Mouse (Mus musculus) kidney, adult 2 months (tissue): ENCODE measurements at regions not wholly inside any gene's neighbourhood (a gene's known extent, or its start where the extent isn't known, plus 50 kb on each side); places are given as distances from the start of the nearest gene placed in this dataset.

Experiments used
- DNase-seq: peaks from one replicate; pipeline ENCODE4 v3.0.0; 2021
- H3K27ac ChIP-seq: fragments of 200-500 bp; 2 replicates; pipeline ENCODE4 v1.5.1; 2012; ENCODE audit warnings: low read depth, low read length, control low read depth, inconsistent platforms; ENCODE audit not compliant: insufficient read depth
- H3K27me3 ChIP-seq: fragments of 200-500 bp; replicated peaks from 2 replicates; pipeline ENCODE4 v1.6.1; 2012; ENCODE audit warnings: mild to moderate bottlenecking, moderate library complexity, low read length, inconsistent platforms; ENCODE audit not compliant: control insufficient read depth, insufficient read depth
- H3K36me3 ChIP-seq: fragments of 200-500 bp; 2 replicates; pipeline ENCODE4 v1.6.1; 2012; ENCODE audit warnings: mild to moderate bottlenecking, moderate library complexity, low read length, inconsistent platforms; ENCODE audit not compliant: control insufficient read depth, insufficient read depth
- H3K4me1 ChIP-seq: fragments of 200-500 bp; 2 replicates; pipeline ENCODE4 v1.6.1; 2011; ENCODE audit warnings: low read length; ENCODE audit not compliant: control insufficient read depth, insufficient read depth
- H3K4me3 ChIP-seq: fragments of 200-500 bp; 2 replicates; pipeline ENCODE4 v1.5.1; 2011; ENCODE audit warnings: mild to moderate bottlenecking, low read depth, low read length, control low read depth; ENCODE audit not compliant: insufficient read depth
- CTCF ChIP-seq: fragments of 200-500 bp; conservative IDR thresholded peaks from 2 replicates; pipeline ENCODE4 v1.5.1; 2011; ENCODE audit warnings: low read depth, mild to moderate bottlenecking, control low read depth, low read length, moderate library complexity, mixed read lengths; ENCODE audit not compliant: insufficient read depth, insufficient read length
- POLR2A ChIP-seq: fragments of 200-500 bp; IDR thresholded peaks from one replicate; pipeline ENCODE4 v1.6.1; 2011; ENCODE audit warnings: low read depth, low read length, control low read depth
- WGBS: fragments of 180-500 bp; shearing (Covaris S2); methylation state at CpG from one replicate; pipeline ENCODE4 v1.1.7; 2018; 5-methylcytosine and 5-hydroxymethylcytosine counted together

DNA sequence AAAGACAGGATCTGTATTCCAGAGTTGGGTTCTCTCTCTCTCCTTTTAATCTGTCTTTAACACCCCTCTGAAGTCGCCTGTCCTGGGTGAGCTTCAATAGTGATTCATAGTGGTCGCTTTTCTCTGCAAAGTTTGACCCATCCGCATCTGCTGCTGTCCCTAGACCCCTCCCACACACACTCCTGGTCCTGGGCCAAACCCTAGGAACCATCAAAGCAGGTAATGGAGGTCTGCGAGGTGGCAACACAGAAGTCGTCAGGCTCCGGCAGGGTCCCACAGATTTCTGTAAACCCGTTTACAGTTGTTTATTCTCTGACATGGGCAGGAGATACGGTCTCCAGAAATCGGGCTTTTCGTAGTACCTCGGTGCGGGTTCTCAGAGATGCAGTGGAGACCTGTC lies 399.5 kb upstream of the Smim15 start:
- no peaks in the 10 kb centered on the region; the same call in 1 of the 2 replicates for H3K4me1 ChIP-seq
- no peak for DNase-seq
- TF ChIP-seq CTCF (no peak), POLR2A (no peak)
- H3K36me3 ChIP-seq, result no peaks in the 10 kb centered on the region
- H3K27ac ChIP-seq, result no peak overlapping the region
- 83% methylated on average over 12 of the region's 12 CpGs for WGBS
- no peaks in the 10 kb centered on the region for H3K27me3 ChIP-seq
- no peak overlapping the region for H3K4me3 ChIP-seq

DNA sequence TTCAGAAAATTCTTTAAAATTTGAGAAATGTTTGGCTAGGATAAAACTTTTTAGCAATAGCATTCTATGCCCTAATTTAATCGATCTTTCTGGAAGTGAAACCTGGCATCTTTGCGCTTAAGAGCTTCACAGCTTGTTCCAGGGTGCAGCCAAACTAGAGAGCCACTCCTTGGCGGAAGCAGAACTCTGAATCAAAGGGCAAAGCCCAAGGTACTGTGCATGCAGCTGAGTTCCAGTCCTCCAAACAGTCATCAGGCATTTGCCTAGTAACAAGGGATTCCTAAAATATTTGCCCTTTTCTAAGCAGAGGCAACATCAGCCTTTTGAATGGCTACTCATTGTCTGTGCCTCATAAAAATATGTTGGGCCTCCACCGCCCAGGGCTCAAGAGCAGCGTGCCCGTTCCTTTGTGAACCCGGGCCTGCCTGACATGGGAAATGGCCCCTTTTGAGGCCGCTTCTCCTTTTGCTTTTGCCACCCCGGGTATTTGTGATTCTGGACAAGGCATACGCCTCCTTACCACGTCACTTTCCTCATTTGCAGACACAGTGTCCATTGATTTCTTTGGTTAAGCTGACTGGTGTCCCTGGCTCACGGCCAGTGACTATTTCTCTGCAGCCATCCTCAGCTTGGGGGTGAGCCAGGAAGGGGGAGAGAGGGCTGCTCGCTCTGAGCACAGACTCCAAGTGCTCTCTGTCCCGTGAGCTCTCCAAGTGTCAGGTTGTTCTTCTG lies 402.2 kb upstream of the Smim15 start:
- Histone ChIP-seq H3K27me3 (no peaks in the 10 kb centered on the region), H3K36me3 (no peaks in the 10 kb centered on the region), H3K4me3 (no peak overlapping the region), H3K4me1 (peaks cover 5% of the 10 kb centered on the region; the same call in 1 of the 2 replicates), H3K27ac (no peak overlapping the region)
- peak; percentile 67 for DNase-seq
- WGBS, result 65% methylated on average over 14 of the region's 14 CpGs
- TF ChIP-seq POLR2A (no peak), CTCF (no peak)

DNA sequence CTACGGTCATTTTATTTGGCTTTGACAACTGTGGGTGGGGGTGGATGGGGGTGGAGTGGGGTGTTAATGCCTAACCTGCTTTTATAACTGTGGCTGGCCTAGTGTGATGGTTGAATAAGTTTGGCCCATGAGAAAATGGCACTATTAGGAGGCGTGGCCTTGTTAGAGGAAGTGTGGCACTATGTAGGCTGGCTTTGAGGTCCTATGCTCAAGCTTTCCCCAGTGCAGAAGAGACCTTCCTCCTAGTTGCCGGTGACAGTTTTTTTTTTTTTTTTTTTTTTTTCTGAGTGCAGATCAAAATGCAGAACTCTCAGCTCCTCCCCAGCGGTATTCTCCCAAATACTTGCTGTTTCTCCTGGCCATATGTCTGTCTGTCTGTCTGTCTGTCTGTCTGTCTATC lies 404.6 kb upstream of the Smim15 start:
- peak; percentile 73 for DNase-seq
- Histone ChIP-seq H3K4me3 (no peak overlapping the region), H3K27me3 (no peaks in the 10 kb centered on the region), H3K4me1 (peaks cover 5% of the 10 kb centered on the region; the same call in 1 of the 2 replicates), H3K27ac (no peak overlapping the region), H3K36me3 (no peaks in the 10 kb centered on the region)
- TF ChIP-seq POLR2A, result no peak
- no peak for TF ChIP-seq CTCF
- 40% methylated on average over 4 of the region's 4 CpGs for WGBS

DNA sequence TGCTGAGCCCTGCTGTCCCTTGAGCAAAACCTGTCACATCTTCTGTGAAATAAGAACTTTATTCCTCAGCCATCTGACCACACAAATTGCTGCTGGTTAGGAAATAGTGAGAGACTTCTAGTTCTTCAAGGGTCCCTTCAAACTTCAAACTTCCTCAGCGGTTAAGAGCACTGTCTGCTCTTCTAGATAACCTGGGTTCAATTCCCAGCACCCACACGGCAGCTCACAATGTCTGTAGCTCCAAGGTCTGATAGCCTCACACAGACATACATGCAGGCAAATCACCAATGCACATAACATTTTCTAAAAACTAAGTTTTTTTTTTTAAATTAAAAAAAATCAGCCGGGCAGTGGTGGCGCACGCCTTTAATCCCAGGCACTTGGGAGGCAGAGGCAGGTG lies 407.0 kb upstream of the Smim15 start:
- Histone ChIP-seq H3K27me3 (no peaks in the 10 kb centered on the region), H3K4me3 (no peak overlapping the region), H3K4me1 (peaks cover 5% of the 10 kb centered on the region; the same call in 1 of the 2 replicates), H3K27ac (no peak overlapping the region), H3K36me3 (no peaks in the 10 kb centered on the region)
- DNase-seq, result no peak
- TF ChIP-seq POLR2A, result no peak
- no peak for TF ChIP-seq CTCF
- WGBS, result 95% methylated on average over 5 of the region's 5 CpGs

DNA sequence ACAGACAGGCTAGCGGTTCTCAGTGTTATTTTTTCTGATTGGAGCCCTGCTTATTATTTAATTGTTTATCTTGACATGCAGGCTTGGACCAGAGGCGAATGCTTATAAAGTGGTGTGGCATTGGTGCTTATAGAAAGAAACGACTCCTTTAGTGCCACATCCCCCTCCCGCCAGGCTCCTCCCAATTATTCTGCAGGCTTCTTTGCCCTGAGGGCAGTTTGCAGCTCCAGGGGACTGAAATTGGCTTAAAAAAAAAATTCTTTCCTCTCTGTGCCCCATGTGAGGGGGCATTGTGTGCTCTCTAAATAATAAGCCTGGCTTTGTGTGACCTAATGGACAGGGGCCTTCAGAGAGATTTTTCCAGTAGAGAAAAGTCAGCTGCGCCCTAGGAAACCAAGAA lies 409.1 kb upstream of the Smim15 start:
- WGBS, result 73% methylated on average over 5 of the region's 5 CpGs
- H3K4me1 ChIP-seq, result 0 out of 2 replicates have a peak, but pooled peaks cover 5% of the 10 kb centered on the region
- no peak for DNase-seq
- no peak overlapping the region for H3K27ac ChIP-seq
- TF ChIP-seq CTCF (no peak), POLR2A (no peak)
- no peak overlapping the region for H3K4me3 ChIP-seq
- H3K27me3 ChIP-seq, result no peaks in the 10 kb centered on the region
- no peaks in the 10 kb centered on the region for H3K36me3 ChIP-seq

DNA sequence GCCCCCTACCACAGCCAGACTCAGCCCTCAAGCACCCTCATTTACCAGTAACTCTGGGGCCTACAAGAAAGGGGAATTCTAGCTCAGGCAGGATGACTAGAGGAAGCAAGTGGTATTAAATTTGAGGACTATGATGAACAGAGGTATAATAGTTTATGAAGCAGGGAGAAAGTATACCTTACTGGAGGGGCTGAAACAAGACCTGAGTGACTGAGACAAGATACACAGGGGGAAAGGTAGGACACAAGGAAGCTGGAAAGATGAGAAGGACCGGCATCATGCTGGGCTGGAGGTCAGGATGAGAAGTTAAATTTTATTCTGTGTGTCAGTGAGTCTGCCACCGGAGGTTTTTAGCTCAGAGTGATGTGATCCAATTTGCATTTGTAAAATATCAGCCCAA lies 417.2 kb upstream of the Smim15 start:
- Histone ChIP-seq H3K4me3 (no peak overlapping the region), H3K36me3 (no peaks in the 10 kb centered on the region), H3K27me3 (no peaks in the 10 kb centered on the region), H3K4me1 (no peaks in the 10 kb centered on the region), H3K27ac (no peak overlapping the region)
- peak; percentile 8 for DNase-seq
- 56% methylated on average over 2 of the region's 2 CpGs for whole genome bisulfite sequencing
- TF ChIP-seq CTCF (no peak), POLR2A (no peak)

DNA sequence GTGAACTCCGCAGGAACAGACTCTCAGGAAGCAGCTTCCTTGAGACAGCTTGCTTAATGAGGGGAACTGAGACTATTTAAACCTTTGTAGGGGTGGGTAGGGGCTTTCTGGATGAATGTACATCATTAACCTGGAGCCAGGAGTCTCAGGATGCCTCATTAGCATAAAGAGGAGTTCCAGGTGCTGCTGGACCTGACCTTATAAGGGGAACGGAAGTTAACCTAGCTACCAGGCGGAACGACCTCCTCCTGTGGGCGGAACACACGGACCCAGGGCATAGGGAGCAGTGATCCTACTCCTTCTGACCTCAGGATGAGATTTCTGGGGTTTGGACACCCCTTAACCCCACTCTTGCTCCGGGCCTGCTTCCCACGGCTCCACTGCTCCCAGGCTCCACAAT lies 417.6 kb upstream of the Smim15 start:
- H3K36me3 ChIP-seq, result no peaks in the 10 kb centered on the region
- H3K4me3 ChIP-seq, result no peak overlapping the region
- no peaks in the 10 kb centered on the region for H3K27me3 ChIP-seq
- no peak for TF ChIP-seq POLR2A
- no peak for TF ChIP-seq CTCF
- DNase-seq, result no peak
- no peaks in the 10 kb centered on the region for H3K4me1 ChIP-seq
- no peak overlapping the region for H3K27ac ChIP-seq
- WGBS, result 39% methylated on average over 8 of the region's 8 CpGs

DNA sequence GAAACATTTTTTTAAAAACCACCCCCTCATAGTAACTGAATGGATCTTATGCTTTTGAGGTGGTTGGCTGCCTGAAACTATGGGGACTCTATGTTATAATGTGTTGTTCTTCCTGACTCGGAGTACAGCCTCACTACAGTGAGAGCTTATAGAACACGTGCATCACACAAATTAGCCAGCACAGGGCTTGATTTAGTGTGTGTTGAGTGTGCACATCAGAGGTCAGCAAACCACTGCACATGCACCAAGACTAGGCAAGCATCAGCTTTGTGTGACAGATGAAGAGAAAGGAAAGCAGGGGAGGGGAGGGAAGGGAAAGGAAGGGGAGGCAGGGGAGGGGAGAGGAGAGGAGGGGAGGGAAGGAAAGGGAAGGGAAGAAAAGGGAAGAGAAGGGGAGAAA lies 422.9 kb upstream of the Smim15 start:
- no peak overlapping the region for H3K4me3 ChIP-seq
- H3K27ac ChIP-seq, result no peak overlapping the region
- DNase-seq, result no peak
- no peak for TF ChIP-seq POLR2A
- TF ChIP-seq CTCF, result no peak
- no peaks in the 10 kb centered on the region for H3K36me3 ChIP-seq
- no peaks in the 10 kb centered on the region for H3K27me3 ChIP-seq
- WGBS, result 77% methylated on average over 2 of the region's 2 CpGs
- H3K4me1 ChIP-seq, result no peaks in the 10 kb centered on the region
